Mouse (Mus musculus) liver, postnatal 0 days (tissue): ENCODE measurements around the gene Fam102b.

Source experiments
- CTCF ChIP-seq: sonication (generic); IDR thresholded peaks from 2 replicates; pipeline ENCODE4 v1.5.1; 2016; ENCODE audit warnings: antibody characterized with exemption, low read depth
- EP300 ChIP-seq: IDR thresholded peaks from 2 replicates; pipeline ENCODE4 v1.6.1; 2016; ENCODE audit warnings: antibody characterized with exemption, low read depth, mild to moderate bottlenecking

DNA sequence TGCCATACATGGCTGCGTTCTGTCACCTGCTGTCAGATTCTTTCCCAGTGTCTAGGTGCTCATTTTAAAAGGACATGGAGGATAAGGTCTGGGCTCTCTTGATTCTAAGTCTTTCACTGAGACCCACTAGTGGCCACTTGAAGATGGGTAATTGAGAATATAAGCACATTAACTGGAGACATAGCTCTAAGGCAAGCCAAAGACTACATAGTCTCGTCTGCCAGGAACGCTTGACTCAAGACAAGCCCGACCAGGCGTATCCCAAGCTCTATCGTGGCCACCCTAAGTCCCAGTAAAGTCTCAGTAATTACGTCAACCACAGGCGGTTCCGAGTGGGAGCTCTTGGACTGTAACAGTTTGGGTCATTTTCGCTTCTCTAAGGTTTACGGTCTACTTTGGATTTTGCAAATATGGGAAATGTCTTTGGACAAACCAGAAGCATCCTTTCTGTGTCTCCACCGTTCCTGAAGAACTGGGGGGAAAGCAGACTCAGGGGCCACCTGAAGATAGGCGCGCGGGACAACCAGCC is 881 bp downstream of the Fam102b start:
- TF ChIP-seq CTCF = no peak
- no peak for TF ChIP-seq EP300
